Mouse (Mus musculus) activated CD4-positive, CD25-positive, alpha-beta regulatory T cell, adult 4 months (primary cell): ENCODE results near the gene B3gnt9. TPM values are rescaled to one million over a fixed set of nuclear protein-coding genes. Genes with fewer than 3 reads are reported as not detected.

Source experiments
- ATAC-seq: one replicate; pipeline ENCODE4 v1.8.0; 2017
- polyA plus RNA-seq, 2 experiments: library from polyadenylated mRNA; unstranded; fragments of 100-300 nt; shearing (Covaris generic); gene quantifications; one replicate each; pipeline ENCODE4 v1.2.1; 2017

B3gnt9 gene
- polyA plus RNA-seq, 2 experiments from 2014 or later, result 0.42 to 0.62 TPM

GRCm38 (mm10) chr8:105209153-105210110 lies 45.5 kb downstream of the B3gnt9 start:
- ATAC-seq, result no peak

GRCm38 (mm10) chr8:105207675-105208273 lies 47.2 kb downstream of the B3gnt9 start:
- no peak for ATAC-seq

- no peak for ATAC-seq
Measured at GRCm38 (mm10) chr8:105206766-105207275, 48.1 kb downstream of the B3gnt9 start.

DNA sequence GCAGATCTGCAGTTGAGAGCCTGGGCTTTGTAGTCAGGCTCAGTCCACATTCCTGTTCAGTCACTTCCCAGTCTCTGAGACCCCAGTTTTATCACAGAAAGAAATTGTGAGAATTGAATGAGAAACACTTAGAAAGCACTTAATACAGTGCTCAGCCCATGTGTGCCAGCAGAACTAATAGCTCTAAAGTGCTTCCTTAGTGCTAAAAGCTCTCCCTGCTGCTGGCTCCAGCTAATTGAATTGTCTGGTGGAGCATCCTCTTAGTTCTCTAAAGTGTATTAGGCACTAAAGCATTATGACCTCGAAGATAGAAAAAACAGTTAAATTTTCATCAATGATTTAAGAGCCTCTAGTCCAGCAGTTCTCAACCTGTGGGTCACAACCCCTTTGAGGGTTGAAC lies 49.2 kb downstream of the B3gnt9 start:
- ATAC-seq, result no peak

Other genes with a start within 250 kb of the B3gnt9 start
- gene Ces3a, start 206.6 kb downstream of the B3gnt9 start, polyA plus RNA-seq, result not detected
- gene Ces3b, start 171.4 kb downstream of the B3gnt9 start, polyA plus RNA-seq, result not detected
- gene Ces4a, start 123.4 kb downstream of the B3gnt9 start, polyA plus RNA-seq, result not detected
- gene Cbfb, start 84.5 kb downstream of the B3gnt9 start, polyA plus RNA-seq, result 10 to 100 TPM; 34.0 to 49.2 TPM
- gene D230025D16Rik, start 30.0 kb downstream of the B3gnt9 start, polyA plus RNA-seq, result 10 to 100 TPM; 12.0 to 17.4 TPM
- 10 to 100 TPM; 54.2 to 64.6 TPM for gene Tradd, start 9.5 kb upstream of the B3gnt9 start, polyA plus RNA-seq
- 10 to 100 TPM; 17.7 to 24.2 TPM for gene Fbxl8, start 9.5 kb upstream of the B3gnt9 start, polyA plus RNA-seq
- under 1 TPM; 0.31 to 0.37 TPM for gene Hsf4, start 14.6 kb upstream of the B3gnt9 start, polyA plus RNA-seq
- not detected for gene Nol3, start 21.0 kb upstream of the B3gnt9 start, polyA plus RNA-seq
- gene 4931428F04Rik, start 34.7 kb upstream of the B3gnt9 start, polyA plus RNA-seq, result 1 to 10 TPM in 1 of 2 experiments, under 1 TPM in 1; 0.79 to 1.1 TPM
- 1 to 10 TPM in 1 of 2 experiments, under 1 TPM in 1; 0.54 to 2.0 TPM for gene Exoc3l, start 40.9 kb upstream of the B3gnt9 start, polyA plus RNA-seq
- gene E2f4, start 42.5 kb upstream of the B3gnt9 start, polyA plus RNA-seq, result 10 to 100 TPM; 49.1 to 64.7 TPM
- 1 to 10 TPM; 6.6 to 7.4 TPM for gene Elmo3, start 50.4 kb upstream of the B3gnt9 start, polyA plus RNA-seq
- gene Lrrc29, start 71.1 kb upstream of the B3gnt9 start, polyA plus RNA-seq, result 1 to 10 TPM; 1.4 to 2.7 TPM
- 100 to 1,000 TPM; 160 to 182 TPM for gene Tmem208, start 71.2 kb upstream of the B3gnt9 start, polyA plus RNA-seq
- gene Fhod1, start 92.8 kb upstream of the B3gnt9 start, polyA plus RNA-seq, result 1 to 10 TPM; 2.9 to 3.1 TPM
- under 1 TPM; 0.24 to 0.44 TPM for gene Slc9a5, start 93.7 kb upstream of the B3gnt9 start, polyA plus RNA-seq
- under 1 TPM in 1 of 2 experiments, not detected in 1; 0.20 TPM for gene Plekhg4, start 118.1 kb upstream of the B3gnt9 start, polyA plus RNA-seq
- not detected for gene Kctd19, start 158.3 kb upstream of the B3gnt9 start, polyA plus RNA-seq
- not detected for gene Lrrc36, start 158.4 kb upstream of the B3gnt9 start, polyA plus RNA-seq
- under 1 TPM; 0.50 to 0.60 TPM for gene Tppp3, start 216.4 kb upstream of the B3gnt9 start, polyA plus RNA-seq
- under 1 TPM; 0.43 to 0.62 TPM for gene Zdhhc1, start 241.7 kb upstream of the B3gnt9 start, polyA plus RNA-seq